9 mouse cellular contexts compared by ENCODE assay signal in genomic region chr2:23021721-23022120, GRCm38 (mm10). TPM values are rescaled to one million over a fixed set of nuclear protein-coding genes. Genes with fewer than 3 reads are reported as not detected.
A peak's percentile ranks its signal among the peaks of the same experiment; 100 is the strongest.
DNase-seq lines count a peak whose midpoint lies in the region; ATAC-seq and TF ChIP-seq lines count a peak whose summit lies in the region.
"Had no signal": no experiment of that assay in that cellular context is flagged by ENCODE, and none has a peak within 500 bp of the region (broad histone marks: within the 10 kb centered on the region; RNA-seq: fewer than 3 reads in every experiment).

No protein-coding gene starts in this region.

- peak; percentile 90 for ATAC-seq in erythroid progenitor cell, adult 5-6 weeks (replicated peaks; ENCODE audit: low FRiP score, poor library complexity, severe bottlenecking)
- ATAC-seq in liver, embryonic 13.5 days (ENCODE audit: low read depth) = peak; percentile 80
- ATAC-seq in stomach, postnatal 0 days (ENCODE audit: low FRiP score, low TSS enrichment) = 0 out of 2 replicates have a peak, but pooled peaks have one; percentile 77
- ATAC-seq in hindbrain, embryonic 11.5 days (ENCODE audit: low FRiP score) = no peak

- 21% methylated on average over 4 of the region's 4 CpGs for WGBS in liver, embryonic 13.5 days (ENCODE audit: insufficient replicate concordance)
- WGBS in stomach, postnatal 0 days = 45% methylated on average over 4 of the region's 4 CpGs
- 76% methylated on average over 4 of the region's 4 CpGs for WGBS in hindbrain, embryonic 11.5 days

- 0 out of 2 replicates have a peak, but pooled peaks cover 3% of the 10 kb centered on the region for H3K36me3 ChIP-seq in liver, embryonic 13.5 days
- H3K36me3 ChIP-seq in stomach, postnatal 0 days (ENCODE audit: control insufficient read depth, insufficient read depth, low read length) = no peaks in the 10 kb centered on the region
- H3K36me3 ChIP-seq in hindbrain, embryonic 11.5 days (ENCODE audit: control insufficient read depth, insufficient read depth, low read length) = no peaks in the 10 kb centered on the region

- no peak for TF ChIP-seq CTCF in stomach, postnatal 0 days (IDR thresholded peaks at IDR 0.05; ENCODE audit: low read depth)

- peak overlapping the region; percentile 27 for H3K9ac ChIP-seq in liver, embryonic 13.5 days
- H3K9ac ChIP-seq in stomach, postnatal 0 days (ENCODE audit: low read length) = no peak overlapping the region
- no peak overlapping the region for H3K9ac ChIP-seq in hindbrain, embryonic 11.5 days (ENCODE audit: low read depth, low read length)

- H3K4me1 ChIP-seq in liver, embryonic 13.5 days (replicated peaks) = peaks cover 56% of the 10 kb centered on the region
- H3K4me1 ChIP-seq in stomach, postnatal 0 days (replicated peaks; ENCODE audit: control insufficient read depth, insufficient read depth) = no peaks in the 10 kb centered on the region
- no peaks in the 10 kb centered on the region for H3K4me1 ChIP-seq in hindbrain, embryonic 11.5 days (replicated peaks; ENCODE audit: control insufficient read depth, insufficient read depth, low read length)

- peak; percentile 17 for DNase-seq in spleen, adult 12 weeks (ENCODE audit: low spot score)
- no peak for DNase-seq in spleen, postnatal 4 days (ENCODE audit: low spot score in 2 of 2)
- peak; percentile 58 for DNase-seq in liver, embryonic 13.5 days
- peak; percentile 56 for DNase-seq in stomach, postnatal 0 days (ENCODE audit: low spot score)
- DNase-seq in cerebellum, postnatal 14 days = no peak
- no peak for DNase-seq in hindbrain, embryonic 11.5 days (ENCODE audit: low spot score)
- no peak for DNase-seq in layer of hippocampus, postnatal 25 days (ENCODE audit: extremely low spot score in 1 of 2, low spot score in 1 of 2)
- DNase-seq: layer of hippocampus, postnatal 36 days had no signal

- H3K9me3 ChIP-seq in liver, embryonic 13.5 days (replicated peaks) = no peaks in the 10 kb centered on the region
- no peaks in the 10 kb centered on the region for H3K9me3 ChIP-seq in stomach, postnatal 0 days (ENCODE audit: control insufficient read depth, low read length)
- no peaks in the 10 kb centered on the region for H3K9me3 ChIP-seq in hindbrain, embryonic 11.5 days (ENCODE audit: control insufficient read depth, low read length)

- peak overlapping the region; percentile 2 for H3K4me2 ChIP-seq in liver, embryonic 13.5 days
- no peak overlapping the region for H3K4me2 ChIP-seq in stomach, postnatal 0 days (replicated peaks; ENCODE audit: low read depth)
- no peak overlapping the region for H3K4me2 ChIP-seq in hindbrain, embryonic 11.5 days (replicated peaks; ENCODE audit: low read depth, low read length)

- no peak for TF ChIP-seq EP300 in stomach, postnatal 0 days (optimal IDR thresholded peaks at IDR 0.05)

- H3K4me3 ChIP-seq in liver, embryonic 13.5 days (replicated peaks) = no peak overlapping the region
- no peak overlapping the region for H3K4me3 ChIP-seq in stomach, postnatal 0 days (ENCODE audit: low read depth, low read length)
- H3K4me3 ChIP-seq in hindbrain, embryonic 11.5 days (ENCODE audit: low read depth, low read length) = no peak overlapping the region

- H3K27ac ChIP-seq in liver, embryonic 13.5 days = peak overlapping the region; percentile 35
- peak overlapping the region; percentile 50; the same call in 1 of the 2 replicates for H3K27ac ChIP-seq in stomach, postnatal 0 days (replicated peaks)
- H3K27ac ChIP-seq in hindbrain, embryonic 11.5 days (ENCODE audit: low read depth, low read length) = no peak overlapping the region

- no peaks in the 10 kb centered on the region for H3K27me3 ChIP-seq in liver, embryonic 13.5 days
- no peaks in the 10 kb centered on the region for H3K27me3 ChIP-seq in stomach, postnatal 0 days (ENCODE audit: control insufficient read depth, insufficient read depth, low read length)
- no peaks in the 10 kb centered on the region for H3K27me3 ChIP-seq in hindbrain, embryonic 11.5 days (ENCODE audit: control insufficient read depth, insufficient read depth, low read length)

RNA-seq across cellular contexts. Expression of gene Abi1, which starts 18.3 kb away (rescaled TPM):
- 75.9 and 81.4 TPM in 2 replicates for total RNA-seq in erythroid progenitor cell, adult 5-6 weeks (2015; ENCODE audit: low replicate concordance)
- 57.6 and 59.4 TPM in 2 replicates for total RNA-seq in erythroid progenitor cell, adult 5-6 weeks (2017; ENCODE audit: low replicate concordance)
- polyA plus RNA-seq in liver, embryonic 13.5 days (2015; fragmentation: Nextera tagmentation; extraction: Ambion mirVana) = 16.2 and 21.1 TPM in 2 replicates
- polyA plus RNA-seq in stomach, postnatal 0 days (2015; fragmentation: Nextera tagmentation; extraction: Ambion mirVana) = 40.7 and 42.4 TPM in 2 replicates
- 40.9 and 48.4 TPM in 2 replicates for polyA plus RNA-seq in hindbrain, embryonic 11.5 days (2014; fragmentation: Nextera tagmentation; extraction: Ambion mirVana)
- total RNA-seq in layer of hippocampus, postnatal 25 days (2021) = 100 to 1,000 TPM; 221 to 244 TPM

RNA-seq across cellular contexts. Expression of gene Acbd5, which starts 46.2 kb away (rescaled TPM):
- 13.3 and 21.8 TPM in 2 replicates for total RNA-seq in erythroid progenitor cell, adult 5-6 weeks (2015; ENCODE audit: low replicate concordance)
- 33.2 and 37.1 TPM in 2 replicates for total RNA-seq in erythroid progenitor cell, adult 5-6 weeks (2017; ENCODE audit: low replicate concordance)
- polyA plus RNA-seq in liver, embryonic 13.5 days (2015; fragmentation: Nextera tagmentation; extraction: Ambion mirVana) = 14.4 and 17.5 TPM in 2 replicates
- 27.8 and 32.9 TPM in 2 replicates for polyA plus RNA-seq in stomach, postnatal 0 days (2015; fragmentation: Nextera tagmentation; extraction: Ambion mirVana)
- polyA plus RNA-seq in hindbrain, embryonic 11.5 days (2014; fragmentation: Nextera tagmentation; extraction: Ambion mirVana) = 43.3 and 53.2 TPM in 2 replicates
- total RNA-seq in layer of hippocampus, postnatal 25 days (2021) = 10 to 100 TPM; 79.1 to 84.2 TPM

Comparison
In these comparisons a context has a peak if more than half of its experiments do, and no peak if none do; other contexts are left out.
1. DNase-seq: peak in spleen, adult 12 weeks (single experiment), liver, embryonic 13.5 days (single experiment) and stomach, postnatal 0 days (single experiment); none in spleen, postnatal 4 days (0 of 2), cerebellum, postnatal 14 days (0 of 2), hindbrain, embryonic 11.5 days (single experiment) and layer of hippocampus, postnatal 25 days (0 of 2).